Mouse (Mus musculus): ENCODE measurements around the gene Bcl2l11.

Gene Bcl2l11

DNA sequence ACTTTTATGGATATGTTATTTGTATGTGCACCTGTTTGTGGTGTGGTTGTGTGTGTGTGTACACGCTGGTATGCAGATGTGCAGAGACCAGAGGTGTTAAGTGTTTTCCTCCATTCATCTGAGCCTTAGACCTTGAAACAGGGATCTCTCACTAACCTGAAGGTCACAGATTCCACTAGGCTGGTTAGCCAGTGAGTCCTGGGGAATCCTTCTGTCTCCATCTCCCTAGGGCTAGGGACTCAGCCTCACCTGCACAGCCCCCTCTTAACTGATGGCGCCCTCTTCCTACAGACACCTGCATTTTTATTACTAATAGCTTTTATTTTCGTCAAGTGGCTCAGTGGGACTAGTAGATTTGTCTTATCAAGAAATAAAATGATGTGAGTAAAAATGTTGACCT, 14.3 kb downstream of the Bcl2l11 start:
- no peak for DNase-seq

DNA sequence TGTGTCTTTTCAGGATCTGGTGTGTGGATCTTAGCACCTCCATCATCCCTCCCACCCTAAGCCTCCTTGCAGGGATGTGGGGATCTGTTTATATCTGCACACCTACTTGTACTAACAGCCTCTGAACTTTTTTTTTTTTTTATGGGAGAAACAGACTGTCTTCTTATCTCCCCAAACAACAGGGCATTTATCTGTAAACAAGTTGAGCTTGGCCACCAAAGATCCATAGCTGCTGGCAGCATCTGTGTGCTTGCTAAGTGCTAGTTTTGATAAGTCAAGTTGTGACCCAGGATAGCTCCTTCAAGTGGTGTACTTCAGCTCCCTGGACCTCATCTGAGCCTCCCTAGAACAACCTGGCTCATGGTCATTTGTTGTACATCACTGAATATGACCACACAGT, 18.2 kb downstream of the Bcl2l11 start:
- DNase-seq, result no peak

DNA sequence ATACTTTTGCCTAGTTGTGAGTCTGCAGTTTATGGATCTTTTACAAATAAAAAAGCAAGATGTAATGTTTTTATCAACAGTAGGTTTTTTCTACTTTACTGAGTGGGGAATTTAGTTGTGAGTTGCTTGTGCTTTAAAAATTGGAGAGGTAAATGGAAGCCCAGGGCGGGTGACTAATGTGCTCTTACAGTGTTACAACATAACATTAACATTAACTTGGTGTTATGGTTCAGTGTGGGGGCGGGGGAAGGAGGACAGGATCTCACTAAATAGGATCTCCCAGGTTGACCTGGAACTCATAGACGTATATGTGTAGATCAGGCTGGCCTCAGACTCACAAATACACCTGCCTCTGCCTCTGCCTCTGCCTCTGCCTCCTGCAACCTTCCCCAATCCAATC, 19.6 kb downstream of the Bcl2l11 start:
- no peak for DNase-seq

GRCm38 (mm10) chr2:128149596-128149995, 23.8 kb downstream of the Bcl2l11 start:
- DNase-seq, result no peak

DNA sequence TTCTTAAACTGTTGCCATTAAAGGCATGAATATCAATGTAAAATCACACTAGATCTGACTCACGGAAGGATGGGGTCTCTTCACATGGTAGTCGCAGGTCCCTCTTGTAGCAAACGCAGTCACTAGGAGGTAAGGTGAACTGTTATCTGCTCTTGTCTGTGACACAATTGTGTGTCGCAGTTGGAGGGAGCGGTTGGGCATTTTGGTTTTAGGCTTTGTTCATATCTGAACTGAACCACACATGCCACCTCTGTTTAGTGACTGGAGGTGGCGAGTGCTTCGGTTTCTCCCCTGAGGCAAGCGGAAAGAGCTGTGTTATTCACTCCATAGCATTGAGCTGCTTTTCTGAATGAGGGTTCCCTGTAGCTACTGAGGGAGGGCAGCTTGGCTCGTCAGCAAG, 26.4 kb downstream of the Bcl2l11 start:
- no peak for DNase-seq

DNA sequence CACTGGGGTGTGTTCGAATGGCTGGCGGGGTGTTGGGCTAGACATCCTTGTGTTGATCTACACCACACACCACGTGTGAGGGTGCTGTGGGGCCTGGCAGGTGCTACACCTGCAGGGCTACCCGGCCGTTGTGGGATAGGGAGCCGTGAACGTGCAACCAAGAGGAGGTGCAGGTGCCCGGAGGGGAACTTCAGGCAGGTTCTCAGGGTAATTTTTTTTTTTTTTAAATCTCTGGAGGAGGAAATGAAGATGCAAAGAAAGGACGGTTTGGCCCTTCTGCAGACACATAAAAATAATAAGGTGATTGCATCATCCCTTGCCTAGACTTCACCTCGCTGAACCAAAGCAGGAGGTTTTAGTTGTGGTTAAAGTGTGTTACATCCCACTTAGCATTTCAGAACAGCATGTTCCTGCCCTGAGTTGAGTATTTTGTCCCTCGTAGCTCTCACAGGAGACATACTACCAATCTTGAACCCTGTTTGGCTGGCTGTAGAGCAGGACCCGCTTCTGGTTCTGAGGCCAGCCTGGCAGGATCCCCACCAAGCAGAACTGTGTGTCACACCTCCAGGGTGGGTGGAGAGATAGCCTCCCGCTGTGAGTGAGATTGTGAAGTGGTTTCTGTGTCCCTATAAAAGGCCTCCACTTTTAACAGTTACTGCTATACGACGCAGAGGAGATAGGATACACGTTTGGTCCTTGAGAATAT, 27.2 kb downstream of the Bcl2l11 start:
- peak; percentile 74 to 75 for DNase-seq

GRCm38 (mm10) chr2:128153551-128153910, 27.7 kb downstream of the Bcl2l11 start:
- DNase-seq, result peak; percentile 57 to 65

- no peak for DNase-seq
These were observed 29.7 kb downstream of the Bcl2l11 start for GRCm38 (mm10) chr2:128155412-128156066.

GRCm38 (mm10) chr2:128156067-128156462, 30.2 kb downstream of the Bcl2l11 start:
- no peak for DNase-seq

- DNase-seq, result no peak
These were observed 30.9 kb downstream of the Bcl2l11 start for GRCm38 (mm10) chr2:128156557-128157412.

- DNase-seq, result no peak
These were observed 33.0 kb downstream of the Bcl2l11 start for GRCm38 (mm10) chr2:128158734-128159410.

DNA sequence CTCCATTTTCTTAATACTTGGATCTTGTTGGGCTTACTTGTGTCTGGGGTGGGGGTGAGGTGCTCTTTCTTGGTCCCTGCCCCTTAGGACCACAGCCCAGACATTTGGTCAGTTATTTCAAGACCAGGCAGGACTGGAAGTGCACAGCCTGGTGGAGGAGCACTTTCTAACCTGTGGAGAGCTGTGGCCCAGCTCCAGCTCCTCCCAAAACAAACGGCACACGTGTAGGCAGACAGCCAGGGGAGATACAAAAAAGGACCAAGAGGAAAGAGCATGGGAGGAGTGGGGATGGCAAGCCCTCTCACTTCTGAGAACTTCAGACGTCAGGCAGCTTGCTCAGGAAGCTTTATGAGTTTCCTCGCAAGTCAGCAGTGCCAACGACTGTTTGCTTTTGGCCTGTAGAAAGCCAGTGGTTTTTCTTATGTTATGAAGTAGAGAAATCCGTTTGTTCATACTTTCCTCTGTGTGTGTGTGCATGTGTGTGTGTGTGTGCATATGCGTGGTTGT, 33.8 kb downstream of the Bcl2l11 start:
- no peak for DNase-seq

GRCm38 (mm10) chr2:128163177-128163576, 37.3 kb downstream of the Bcl2l11 start:
- no peak for DNase-seq

- no peak for DNase-seq
These were observed 41.0 kb downstream of the Bcl2l11 start for GRCm38 (mm10) chr2:128166623-128167423.

DNA sequence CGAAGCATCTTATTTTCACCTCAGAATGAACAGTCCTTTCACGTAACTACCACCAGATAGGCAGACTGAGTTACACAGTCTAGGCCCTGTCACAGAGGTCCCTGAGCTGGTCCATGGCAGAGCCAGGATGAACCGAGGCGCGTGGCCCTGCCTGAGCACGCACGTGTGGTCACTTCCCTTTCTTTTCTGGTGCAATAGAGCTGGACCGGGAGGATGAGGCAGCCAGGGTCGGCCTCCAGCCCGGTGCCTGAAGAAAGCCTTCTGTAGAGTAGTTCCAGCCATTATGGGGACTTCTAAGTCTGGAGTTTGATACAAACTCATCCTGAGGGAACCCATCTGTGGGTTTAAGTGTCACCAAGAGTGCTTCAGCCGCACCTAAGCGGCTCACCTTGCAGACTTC, 42.1 kb downstream of the Bcl2l11 start:
- DNase-seq, result no peak

DNA sequence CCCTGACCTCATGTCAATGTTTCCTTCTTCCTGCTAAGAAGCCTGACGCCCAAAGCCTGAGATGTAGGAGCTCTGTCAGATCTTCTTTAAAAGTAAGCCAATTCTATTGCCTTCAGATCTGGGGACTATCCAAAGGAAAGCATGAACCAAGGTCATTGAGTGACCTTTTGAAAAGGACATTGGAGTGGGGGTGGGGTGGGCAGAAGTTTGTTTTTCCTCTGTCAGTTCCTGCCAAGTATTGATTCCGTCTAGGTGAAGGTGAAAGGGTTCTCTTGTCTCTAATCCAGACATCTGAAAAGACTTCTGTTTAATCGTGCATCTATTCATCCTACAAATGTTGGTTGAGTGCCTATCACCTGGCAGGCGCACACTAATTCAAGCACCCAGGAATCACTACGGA, 43.6 kb downstream of the Bcl2l11 start:
- no peak for DNase-seq

DNA sequence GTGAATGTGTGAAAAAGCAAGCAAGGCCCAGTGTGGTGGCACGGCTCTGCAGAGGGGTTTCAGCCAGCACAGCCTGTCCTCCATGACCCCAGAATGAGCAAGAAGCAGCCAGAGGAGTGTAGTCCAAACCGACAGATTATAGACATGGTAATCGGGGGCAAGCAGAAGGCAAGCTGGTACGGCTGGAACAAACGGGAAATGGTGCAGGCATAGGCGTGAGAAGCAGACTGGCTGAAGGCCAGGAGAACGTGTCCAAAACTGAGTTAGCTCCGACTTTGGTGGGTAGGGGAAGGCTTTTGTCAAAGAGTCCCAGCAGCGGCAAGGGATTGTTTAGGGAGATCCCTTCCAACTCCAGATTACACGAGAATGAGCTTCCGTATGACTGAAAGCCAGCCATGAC, 44.1 kb downstream of the Bcl2l11 start:
- no peak for DNase-seq

GRCm38 (mm10) chr2:128170614-128171013, 44.8 kb downstream of the Bcl2l11 start:
- no peak for DNase-seq

GRCm38 (mm10) chr2:128172266-128172665, 46.4 kb downstream of the Bcl2l11 start:
- no peak for DNase-seq

GRCm38 (mm10) chr2:128174176-128174575, 48.3 kb downstream of the Bcl2l11 start:
- no peak for DNase-seq

DNA sequence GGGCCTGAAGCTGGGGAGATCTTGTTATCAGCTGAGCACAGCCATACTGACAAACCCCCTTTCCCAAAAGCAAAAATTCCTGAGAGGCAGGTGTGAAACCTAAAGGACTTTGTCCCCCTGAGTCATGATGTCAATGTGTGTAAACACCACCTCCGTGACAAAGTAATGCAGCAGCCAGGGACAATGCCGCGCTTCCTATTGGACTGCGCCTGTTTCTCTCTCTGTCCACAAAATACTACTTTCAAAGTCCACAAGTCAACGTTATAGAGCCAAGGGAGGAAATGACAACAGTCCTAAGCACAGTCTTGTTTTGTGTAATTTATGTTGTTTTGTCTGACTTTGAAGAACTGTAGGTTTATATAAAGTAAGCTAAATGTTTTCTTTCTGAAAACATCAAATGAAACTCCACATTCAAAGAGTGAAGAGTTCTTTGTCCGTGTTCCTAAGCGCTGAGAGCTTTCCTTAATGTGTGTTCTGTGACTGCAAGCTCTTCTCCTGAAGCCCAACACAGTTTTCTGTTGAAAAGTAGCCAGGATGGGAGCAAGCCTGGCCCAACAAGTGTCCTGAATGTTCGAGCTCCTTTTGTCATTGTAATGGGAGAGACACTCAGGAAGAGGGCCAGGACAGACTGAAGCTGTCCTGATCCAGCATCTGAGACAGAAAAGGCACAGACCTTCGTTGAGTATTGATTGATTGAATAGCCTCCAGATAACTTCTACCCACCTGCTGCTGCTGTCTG, 48.9 kb downstream of the Bcl2l11 start:
- no peak for DNase-seq

Measured in B cell, adult 2 months (primary cell).